Mouse (Mus musculus): ENCODE data around the gene Tex44.

DNA sequence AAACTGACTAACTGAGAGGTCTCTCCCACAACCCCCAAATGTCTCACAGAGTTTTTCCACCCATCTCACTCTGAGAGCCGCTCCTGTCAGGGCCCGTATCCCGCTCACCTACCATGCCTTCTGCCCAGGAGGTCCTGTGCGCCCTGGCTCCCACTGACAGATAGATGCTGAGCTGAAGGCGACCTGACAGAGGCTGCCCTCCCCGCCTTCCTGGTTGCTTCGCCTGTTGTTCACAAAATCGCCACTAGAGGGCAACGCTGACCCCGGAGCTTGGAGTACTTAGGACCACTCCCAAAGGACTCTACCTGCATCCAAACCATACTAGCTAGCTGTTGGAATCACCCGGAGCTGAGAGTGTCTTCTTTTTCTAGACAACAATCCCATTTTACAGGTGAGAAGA, 36.9 kb upstream of the Tex44 start:
- TF ChIP-seq POLR2A (IDR thresholded peaks at IDR 0.05; ENCODE audit: borderline replicate concordance, extremely low read depth, low read depth, low read length): no peak
- peak; percentile 88 for TF ChIP-seq CTCF (IDR thresholded peaks at IDR 0.05; ENCODE audit: insufficient read depth, low read length)

All from lung, adult 2 months (tissue).